Mouse (Mus musculus) neural tube, embryonic 11.5 days (tissue): ENCODE results near the gene Ncln. TPM values are rescaled to one million over a fixed set of nuclear protein-coding genes. Genes with fewer than 3 reads are reported as not detected.
A peak's percentile ranks its signal among the peaks of the same experiment; 100 is the strongest.

Source experiments
- ATAC-seq: fragments of 200-750 bp; cut with Nextera tagmentation; 2 replicates; pipeline ENCODE4 v1.8.0; 2017; ENCODE audit warnings: moderate number of reproducible peaks, mild to moderate bottlenecking, moderate TSS enrichment, moderate library complexity; ENCODE audit not compliant: insufficient read depth, low FRiP score, low TSS enrichment
- DNase-seq: peaks from one replicate; pipeline ENCODE4 v3.0.0-alpha.2; 2015; ENCODE audit warnings: low spot score
- H3K27ac ChIP-seq: fragments of 300-500 bp; sonication (generic); 2 replicates; pipeline ENCODE4 v1.5.1; 2014; ENCODE audit warnings: low read depth, mild to moderate bottlenecking, low read length
- H3K27me3 ChIP-seq: fragments of 300-500 bp; sonication (generic); 2 replicates; pipeline ENCODE4 v1.6.1; 2014; ENCODE audit warnings: mild to moderate bottlenecking, low read length, mixed read lengths; ENCODE audit not compliant: control insufficient read depth, insufficient read depth
- H3K36me3 ChIP-seq: fragments of 300-500 bp; sonication (generic); 2 replicates; pipeline ENCODE4 v1.6.1; 2014; ENCODE audit warnings: mild to moderate bottlenecking, low read length, moderate library complexity, mixed read lengths; ENCODE audit not compliant: control insufficient read depth, insufficient read depth
- H3K4me1 ChIP-seq: fragments of 300-500 bp; sonication (generic); 2 replicates; pipeline ENCODE4 v1.6.1; 2014; ENCODE audit warnings: low read length, mixed read lengths; ENCODE audit not compliant: control insufficient read depth, insufficient read depth
- H3K4me2 ChIP-seq: fragments of 300-500 bp; sonication (generic); 2 replicates; pipeline ENCODE4 v1.6.1; 2014; ENCODE audit warnings: low read depth, mild to moderate bottlenecking, moderate library complexity
- H3K4me3 ChIP-seq: fragments of 300-500 bp; sonication (generic); 2 replicates; pipeline ENCODE4 v1.5.1; 2014; ENCODE audit warnings: low read depth, low read length
- H3K9ac ChIP-seq: fragments of 300-500 bp; sonication (generic); 2 replicates; pipeline ENCODE4 v1.6.1; 2014; ENCODE audit warnings: mild to moderate bottlenecking, low read length
- H3K9me3 ChIP-seq: fragments of 300-500 bp; sonication (generic); 2 replicates; pipeline ENCODE4 v1.6.1; 2016; ENCODE audit warnings: low read length; ENCODE audit not compliant: control insufficient read depth
- WGBS: fragments of 180-500 bp; shearing (Covaris S2); extraction: QIAGEN DNeasy Blood & Tissue Kit; methylation state at CpG from one replicate; pipeline ENCODE4 v1.1.7; 2014; 5-methylcytosine and 5-hydroxymethylcytosine counted together
- polyA plus RNA-seq: library from polyadenylated mRNA; unstranded; fragments of >200 nt; fragmentation: Nextera tagmentation; extraction: Ambion mirVana; gene quantifications from 2 replicates; pipeline ENCODE4 v1.2.1, GENCODE M21; 2014

Gene Ncln
- polyA plus RNA-seq, 1 experiment from 2014 or later, result 74.2 TPM

GRCm38 (mm10) chr10:81537429-81537828, 41.2 kb upstream of the Ncln start:
- H3K9me3 ChIP-seq, result no peaks in the 10 kb centered on the region
- peaks cover 7% of the 10 kb centered on the region; the same call in 1 of the 2 replicates for H3K4me1 ChIP-seq
- H3K27me3 ChIP-seq, result no peaks in the 10 kb centered on the region
- DNase-seq, result no peak
- no peak overlapping the region for H3K9ac ChIP-seq
- H3K36me3 ChIP-seq, result peaks cover 4% of the 10 kb centered on the region; the same call in 1 of the 2 replicates
- no peak overlapping the region for H3K4me3 ChIP-seq
- ATAC-seq, result no peak
- H3K27ac ChIP-seq, result no peak overlapping the region
- H3K4me2 ChIP-seq, result no peak overlapping the region
- WGBS, result 85% methylated on average over 2 of the region's 2 CpGs

GRCm38 (mm10) chr10:81536734-81537133, 40.5 kb upstream of the Ncln start:
- Histone ChIP-seq H3K27me3 (no peaks in the 10 kb centered on the region), H3K9ac (no peak overlapping the region), H3K36me3 (peaks cover 7% of the 10 kb centered on the region), H3K4me1 (0 out of 2 replicates have a peak, but pooled peaks cover 1% of the 10 kb centered on the region), H3K27ac (no peak overlapping the region), H3K9me3 (no peaks in the 10 kb centered on the region), H3K4me2 (no peak overlapping the region), H3K4me3 (no peak overlapping the region)
- DNase-seq (no peak), ATAC-seq (no peak)
- 76% methylated on average over 6 of the region's 6 CpGs for WGBS

GRCm38 (mm10) chr10:81534826-81535225, 38.6 kb upstream of the Ncln start:
- WGBS, result 61% methylated on average over 16 of the region's 16 CpGs
- Histone ChIP-seq H3K27me3 (no peaks in the 10 kb centered on the region), H3K36me3 (peaks cover 9% of the 10 kb centered on the region), H3K4me3 (no peak overlapping the region), H3K9ac (no peak overlapping the region), H3K9me3 (no peaks in the 10 kb centered on the region), H3K4me1 (no peaks in the 10 kb centered on the region), H3K27ac (no peak overlapping the region), H3K4me2 (no peak overlapping the region)
- DNase-seq, result no peak
- ATAC-seq, result no peak

- H3K4me3 ChIP-seq, result no peak overlapping the region
- no peaks in the 10 kb centered on the region for H3K9me3 ChIP-seq
- H3K36me3 ChIP-seq, result peaks cover 2% of the 10 kb centered on the region; the same call in 1 of the 2 replicates
- DNase-seq (peak; percentile 75), ATAC-seq (no peak)
- H3K27ac ChIP-seq, result no peak overlapping the region
- WGBS, result 9% methylated on average over 14 of the region's 14 CpGs
- no peaks in the 10 kb centered on the region for H3K4me1 ChIP-seq
- no peak overlapping the region for H3K4me2 ChIP-seq
- H3K27me3 ChIP-seq, result peaks cover 2% of the 10 kb centered on the region; the same call in 1 of the 2 replicates
- no peak overlapping the region for H3K9ac ChIP-seq
Observed at GRCm38 (mm10) chr10:81526779-81527178, 30.6 kb upstream of the Ncln start.

- 70% methylated on average over 12 of the region's 13 CpGs for WGBS
- H3K27me3 ChIP-seq, result peaks cover 5% of the 10 kb centered on the region; the same call in 1 of the 2 replicates
- H3K9me3 ChIP-seq, result no peaks in the 10 kb centered on the region
- H3K36me3 ChIP-seq, result peaks cover under 1% of the 10 kb centered on the region; the same call in 1 of the 2 replicates
- H3K4me2 ChIP-seq, result no peak overlapping the region
- no peak overlapping the region for H3K4me3 ChIP-seq
- H3K27ac ChIP-seq, result no peak overlapping the region
- no peak for ATAC-seq
- H3K9ac ChIP-seq, result no peak overlapping the region
- H3K4me1 ChIP-seq, result no peaks in the 10 kb centered on the region
- no peak for DNase-seq
Observed at GRCm38 (mm10) chr10:81525017-81525694, 29.0 kb upstream of the Ncln start.

GRCm38 (mm10) chr10:81524051-81524605, 27.9 kb upstream of the Ncln start, which contains the start of gene Gna15:
Gene Gna15 (minus strand): TSS chr10:81524225.
- no peak for ATAC-seq
- WGBS, result 24% methylated on average over 9 of the region's 9 CpGs

GRCm38 (mm10) chr10:81523570-81523969, 27.4 kb upstream of the Ncln start:
- Histone ChIP-seq H3K4me1 (no peaks in the 10 kb centered on the region), H3K36me3 (no peaks in the 10 kb centered on the region), H3K9ac (no peak overlapping the region), H3K27ac (no peak overlapping the region), H3K9me3 (no peaks in the 10 kb centered on the region), H3K4me3 (no peak overlapping the region), H3K4me2 (no peak overlapping the region), H3K27me3 (peaks cover 5% of the 10 kb centered on the region; the same call in 1 of the 2 replicates)
- 18% methylated on average over 19 of the region's 19 CpGs for WGBS
- DNase-seq, result no peak
- ATAC-seq, result no peak

More at GRCm38 (mm10) chr10:81524051-81524605, 27.9 kb upstream of the Ncln start, which contains the start of gene Gna15:
- Histone ChIP-seq H3K4me3 (no peak within 1 kb of the TSS), H3K4me2 (no peak within 1 kb of the TSS), H3K36me3 (no peaks in the 10 kb centered on the region), H3K9me3 (no peaks in the 10 kb centered on the region), H3K27me3 (peaks cover 5% of the 10 kb centered on the region; the same call in 1 of the 2 replicates), H3K4me1 (no peaks in the 10 kb centered on the region), H3K27ac (no peak within 1 kb of the TSS), H3K9ac (no peak within 1 kb of the TSS)
- DNase-seq, result no peak

GRCm38 (mm10) chr10:81523142-81523541, 26.9 kb upstream of the Ncln start:
- no peaks in the 10 kb centered on the region for H3K4me1 ChIP-seq
- DNase-seq, result no peak
- WGBS, result 88% methylated on average over 6 of the region's 6 CpGs

GRCm38 (mm10) chr10:81519978-81520365, 23.8 kb upstream of the Ncln start:
- WGBS, result 64% methylated on average over 3 of the region's 3 CpGs
- no peak for DNase-seq

More at GRCm38 (mm10) chr10:81523142-81523541, 26.9 kb upstream of the Ncln start:
- Histone ChIP-seq H3K4me2 (no peak overlapping the region), H3K9me3 (no peaks in the 10 kb centered on the region), H3K36me3 (no peaks in the 10 kb centered on the region), H3K27ac (no peak overlapping the region), H3K27me3 (peaks cover 5% of the 10 kb centered on the region; the same call in 1 of the 2 replicates), H3K9ac (no peak overlapping the region), H3K4me3 (no peak overlapping the region)
- ATAC-seq, result no peak

More at GRCm38 (mm10) chr10:81519978-81520365, 23.8 kb upstream of the Ncln start:
- Histone ChIP-seq H3K9me3 (no peaks in the 10 kb centered on the region), H3K27me3 (peaks cover 5% of the 10 kb centered on the region; the same call in 1 of the 2 replicates), H3K4me3 (no peak overlapping the region), H3K4me1 (no peaks in the 10 kb centered on the region), H3K4me2 (no peak overlapping the region), H3K27ac (no peak overlapping the region), H3K36me3 (no peaks in the 10 kb centered on the region), H3K9ac (no peak overlapping the region)
- ATAC-seq, result no peak
